Mouse (Mus musculus) liver, embryonic 14.5 days (tissue): ENCODE results near the gene Xdh. TPM values are rescaled to one million over a fixed set of nuclear protein-coding genes. Genes with fewer than 3 reads are reported as not detected.

Experiments used
- ATAC-seq: fragments of 200-750 bp; cut with Nextera tagmentation; 2 replicates; pipeline ENCODE4 v1.8.0; 2017; ENCODE audit warnings: moderate number of reproducible peaks, mild to moderate bottlenecking, moderate library complexity; ENCODE audit not compliant: insufficient read depth
- DNase-seq, 3 experiments: peaks; one replicate each; pipeline ENCODE4 v3.0.0-alpha.2; 2012 to 2013; ENCODE audit warnings: low read depth in 3 of 3, low spot score in 3 of 3
- H3K27ac ChIP-seq: fragments of 300-500 bp; sonication (generic); 2 replicates; pipeline ENCODE4 v1.5.1; 2014; ENCODE audit warnings: moderate library complexity, mild to moderate bottlenecking, control low read depth, inconsistent platforms
- H3K27me3 ChIP-seq: fragments of 300-500 bp; sonication (generic); 2 replicates; pipeline ENCODE4 v1.6.1; 2014; ENCODE audit warnings: mild to moderate bottlenecking, low read length, moderate library complexity; ENCODE audit not compliant: control insufficient read depth, insufficient read depth
- H3K36me3 ChIP-seq: fragments of 300-500 bp; sonication (generic); replicated peaks from 2 replicates; pipeline ENCODE4 v1.6.1; 2014; ENCODE audit warnings: low read depth; ENCODE audit not compliant: control insufficient read depth, insufficient read depth
- H3K4me1 ChIP-seq, 2 experiments: fragments of 200-500 bp in 1 of 2; fragments of 300-500 bp in 1 of 2; sonication (generic) in 1 of 2; replicated peaks; 2 replicates each; pipeline ENCODE4 v1.6.1; 2012 to 2014; ENCODE audit warnings: antibody characterized with exemption in 1 of 2, inconsistent platforms in 1 of 2, low read length in 1 of 2; ENCODE audit not compliant: control insufficient read depth in 2 of 2, insufficient read depth in 2 of 2
- H3K4me2 ChIP-seq: fragments of 300-500 bp; sonication (generic); 2 replicates; pipeline ENCODE4 v1.6.1; 2014; ENCODE audit warnings: low read depth, mild to moderate bottlenecking, control low read depth, moderate library complexity
- H3K4me3 ChIP-seq, 2 experiments: fragments of 200-500 bp in 1 of 2; fragments of 300-500 bp in 1 of 2; sonication (generic) in 1 of 2; 2 replicates each; pipeline ENCODE4 v1.5.1; 2012 to 2014; ENCODE audit warnings: low read depth in 2 of 2, low read length in 2 of 2, mild to moderate bottlenecking in 2 of 2, control low read depth in 1 of 2, inconsistent platforms in 1 of 2, moderate library complexity in 1 of 2; ENCODE audit not compliant: insufficient read depth in 1 of 2
- H3K9ac ChIP-seq: fragments of 300-500 bp; sonication (generic); replicated peaks from 2 replicates; pipeline ENCODE4 v1.6.1; 2014; ENCODE audit warnings: mild to moderate bottlenecking, control low read depth, moderate library complexity
- H3K9me3 ChIP-seq: fragments of 300-500 bp; sonication (generic); 2 replicates; pipeline ENCODE4 v1.6.1; 2016; ENCODE audit warnings: low read length, mixed read lengths; ENCODE audit not compliant: control insufficient read depth
- CTCF ChIP-seq: IDR thresholded peaks from 2 replicates; pipeline ENCODE4 v1.5.1; 2016; ENCODE audit warnings: antibody characterized with exemption, low read depth, control low read depth
- EP300 ChIP-seq: IDR thresholded peaks from 2 replicates; pipeline ENCODE4 v1.6.1; 2016; ENCODE audit warnings: antibody characterized with exemption, low read depth
- WGBS: fragments of 180-500 bp; shearing (Covaris S2); extraction: QIAGEN DNeasy Blood & Tissue Kit; methylation state at CpG from one replicate; pipeline ENCODE4 v1.1.7; 2014; ENCODE audit not compliant: insufficient replicate concordance; 5-methylcytosine and 5-hydroxymethylcytosine counted together
- polyA plus RNA-seq, 2 experiments: library from polyadenylated mRNA; depleted of rRNA in 1 of 2; stranded (reverse) in 1 of 2; unstranded in 1 of 2; fragments of >200 nt; fragmentation: Nextera tagmentation in 1 of 2; extraction: Ambion mirVana in 1 of 2; gene quantifications; 2 replicates each; pipeline versions ENCODE4 v1.2.1 to v1.2.3; 2012 to 2014

The Xdh gene
- polyA plus RNA-seq, 2 experiments: 0.85 to 1.3 TPM

GRCm38 (mm10) chr17:73946856-73947255, 3.1 kb downstream of the Xdh start:
- 61% methylated on average over 5 of the region's 5 CpGs for WGBS
- TF ChIP-seq CTCF (no peak), EP300 (no peak)
- no peak for ATAC-seq
- H3K36me3 ChIP-seq: no peaks in the 10 kb centered on the region
- no peak overlapping the region for H3K4me2 ChIP-seq
- no peaks in the 10 kb centered on the region for H3K4me1 ChIP-seq
- no peak overlapping the region for H3K27ac ChIP-seq
- H3K9ac ChIP-seq: no peak overlapping the region
- no peak for DNase-seq
- H3K9me3 ChIP-seq: no peaks in the 10 kb centered on the region
- no peak overlapping the region for H3K4me3 ChIP-seq
- no peaks in the 10 kb centered on the region for H3K27me3 ChIP-seq

GRCm38 (mm10) chr17:73944661-73945060, 5.3 kb downstream of the Xdh start:
- no peaks in the 10 kb centered on the region for H3K9me3 ChIP-seq
- WGBS: 51% methylated on average over 5 of the region's 5 CpGs
- H3K4me3 ChIP-seq: no peak overlapping the region
- H3K27me3 ChIP-seq: no peaks in the 10 kb centered on the region
- DNase-seq (no peak), ATAC-seq (no peak)
- no peak overlapping the region for H3K27ac ChIP-seq
- no peak for TF ChIP-seq CTCF
- TF ChIP-seq EP300: no peak
- no peaks in the 10 kb centered on the region; a peak in 1 of 4 replicates for H3K4me1 ChIP-seq
- H3K9ac ChIP-seq: no peak overlapping the region
- no peaks in the 10 kb centered on the region for H3K36me3 ChIP-seq
- no peak overlapping the region for H3K4me2 ChIP-seq

GRCm38 (mm10) chr17:73942268-73942962, 7.6 kb downstream of the Xdh start:
- no peak for ATAC-seq
- H3K4me2 ChIP-seq: no peak overlapping the region
- H3K9ac ChIP-seq: no peak overlapping the region
- H3K27ac ChIP-seq: no peak overlapping the region
- H3K36me3 ChIP-seq: no peaks in the 10 kb centered on the region
- no peak for DNase-seq
- no peak overlapping the region for H3K4me3 ChIP-seq
- no peaks in the 10 kb centered on the region for H3K9me3 ChIP-seq
- 25% methylated on average over 3 of the region's 3 CpGs for WGBS
- TF ChIP-seq EP300 (no peak), CTCF (no peak)
- no peaks in the 10 kb centered on the region for H3K27me3 ChIP-seq
- H3K4me1 ChIP-seq: no peaks in the 10 kb centered on the region; a peak in 1 of 4 replicates

GRCm38 (mm10) chr17:73941816-73942215, 8.2 kb downstream of the Xdh start:
- H3K36me3 ChIP-seq: no peaks in the 10 kb centered on the region
- no peak overlapping the region for H3K9ac ChIP-seq
- H3K4me2 ChIP-seq: no peak overlapping the region
- H3K27me3 ChIP-seq: no peaks in the 10 kb centered on the region
- no peak for ATAC-seq
- no peaks in the 10 kb centered on the region; a peak in 1 of 4 replicates for H3K4me1 ChIP-seq
- 33% methylated on average over 3 of the region's 3 CpGs for WGBS
- no peaks in the 10 kb centered on the region for H3K9me3 ChIP-seq
- DNase-seq: no peak
- no peak overlapping the region for H3K27ac ChIP-seq
- no peak for TF ChIP-seq EP300
- TF ChIP-seq CTCF: no peak
- no peak overlapping the region for H3K4me3 ChIP-seq

- ATAC-seq (no peak), DNase-seq (no peak)
- Histone ChIP-seq H3K27ac (no peak overlapping the region), H3K9me3 (no peaks in the 10 kb centered on the region), H3K9ac (no peak overlapping the region), H3K4me2 (no peak overlapping the region), H3K36me3 (no peaks in the 10 kb centered on the region), H3K4me3 (no peak overlapping the region), H3K27me3 (no peaks in the 10 kb centered on the region), H3K4me1 (no peaks in the 10 kb centered on the region; a peak in 1 of 4 replicates)
- 68% methylated on average over 7 of the region's 7 CpGs for WGBS
- TF ChIP-seq CTCF: no peak
- no peak for TF ChIP-seq EP300
Observed at GRCm38 (mm10) chr17:73937073-73937472, 12.9 kb downstream of the Xdh start.
